Mouse (Mus musculus): ENCODE measurements at regions not wholly inside any gene's neighbourhood (a gene's known extent, or its start where the extent isn't known, plus 50 kb on each side); places are given as distances from the start of the nearest gene placed in this dataset.
A peak's percentile ranks its signal among the peaks of the same experiment; 100 is the strongest.

DNA sequence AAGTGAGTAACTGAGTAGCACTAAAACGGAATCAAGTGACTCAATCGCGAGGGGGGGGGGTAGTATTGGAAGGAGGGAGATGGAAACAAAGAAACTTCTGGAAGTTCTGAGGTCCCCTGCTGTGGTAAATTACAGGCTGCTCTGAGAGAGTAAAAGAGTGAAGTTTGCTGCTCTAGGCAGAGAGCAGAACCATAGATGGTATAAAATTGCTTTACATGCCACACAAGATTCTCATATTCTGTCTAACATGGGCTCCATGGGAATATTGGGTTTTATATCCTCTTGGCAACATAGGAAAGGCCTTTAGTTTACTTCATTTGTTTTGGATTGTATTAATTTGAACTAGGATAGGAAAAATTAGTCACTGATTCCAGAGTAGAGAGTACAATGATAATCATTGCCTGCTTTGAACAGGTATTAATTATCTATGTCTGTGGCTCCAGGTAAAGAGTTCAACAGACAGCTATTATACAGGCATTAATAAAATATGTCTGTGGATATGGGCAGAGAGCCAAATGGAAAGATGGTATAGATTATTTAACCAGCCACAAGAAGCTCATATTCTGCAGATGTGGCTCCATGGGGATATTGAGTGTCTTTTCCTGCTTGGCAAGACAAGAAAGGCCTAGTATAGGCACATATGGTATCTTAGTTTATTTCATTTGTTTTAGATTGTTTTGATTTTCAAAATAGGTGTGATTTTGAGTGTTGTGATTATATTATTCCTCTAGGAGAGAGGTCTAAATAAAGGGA is 729.7 kb upstream of the Large1 start:
- no peak for DNase-seq

DNA sequence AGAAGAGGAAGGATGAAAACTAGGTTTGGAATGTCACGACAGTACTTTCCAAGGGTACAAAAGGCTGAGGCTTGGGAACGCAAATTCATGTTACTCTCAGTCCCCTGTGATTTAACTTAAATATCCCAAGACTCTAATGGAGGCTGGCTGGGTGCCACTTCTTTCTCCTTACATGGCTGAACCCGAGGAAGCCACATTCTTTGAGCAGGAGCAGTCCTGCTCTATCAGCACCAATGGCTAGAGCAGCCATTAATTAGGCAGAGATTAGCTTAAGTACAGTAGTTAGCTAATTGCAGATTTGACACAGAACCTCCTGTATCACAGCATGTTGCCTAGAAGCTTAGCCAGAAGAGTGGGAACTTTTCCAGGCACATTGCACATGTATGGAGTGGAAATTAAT is 720.5 kb upstream of the Large1 start:
- peak; percentile 2 for DNase-seq

DNA sequence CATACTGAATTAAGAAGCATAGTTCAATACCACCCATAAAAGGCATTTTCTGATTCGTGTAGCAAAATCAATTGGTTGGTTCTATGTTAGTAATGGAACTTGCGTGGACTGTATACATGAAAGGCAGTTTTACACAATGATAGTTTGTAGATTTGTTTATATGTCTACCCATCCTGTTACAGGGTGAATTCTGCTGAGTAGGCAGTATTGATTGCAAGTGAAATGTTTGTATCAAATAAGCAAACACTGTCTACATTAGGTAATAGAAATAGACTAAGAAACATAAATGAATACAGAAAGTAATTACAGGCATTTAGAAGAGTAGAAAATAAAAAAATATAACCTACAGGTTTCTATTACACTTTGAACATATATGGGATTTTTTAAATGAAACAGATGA is 718.1 kb upstream of the Large1 start:
- no peak for DNase-seq
